Mouse (Mus musculus): ENCODE measurements around the gene Kirrel. TPM values are rescaled to one million over a fixed set of nuclear protein-coding genes. Genes with fewer than 3 reads are reported as not detected.

Kirrel gene
- polyA plus RNA-seq, 1 experiment, result 2.6 TPM

DNA sequence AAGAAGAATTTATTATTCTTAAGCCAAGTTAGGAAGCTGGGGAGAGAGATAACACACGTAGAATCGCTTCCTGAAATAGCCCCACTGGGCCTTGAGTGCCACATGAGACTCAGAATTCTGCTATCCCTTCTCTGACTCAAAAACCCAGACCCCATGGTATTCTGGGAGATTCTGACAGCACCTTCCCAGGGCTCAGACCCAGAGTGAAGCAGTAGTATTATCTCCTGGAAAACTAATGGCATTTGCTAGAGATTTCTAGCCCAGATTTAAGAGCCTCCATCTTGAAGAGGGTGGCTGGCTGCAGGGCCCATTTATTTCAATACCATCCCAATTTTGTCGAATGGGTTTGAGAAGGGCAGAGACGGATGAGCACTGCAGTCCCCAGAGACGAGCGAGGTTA is 6.9 kb downstream of the Kirrel start:
- H3K4me3 ChIP-seq (ENCODE audit: low read depth, low read length), result no peak overlapping the region
- TF ChIP-seq POLR2A (IDR thresholded peaks at IDR 0.05; ENCODE audit: low read depth, low read length), result no peak
- H3K36me3 ChIP-seq (ENCODE audit: control insufficient read depth, insufficient read depth, low read length), result no peaks in the 10 kb centered on the region
- H3K27me3 ChIP-seq (ENCODE audit: control insufficient read depth, insufficient read depth, low read length), result no peaks in the 10 kb centered on the region; the same call in 1 of the 2 replicates
- H3K27ac ChIP-seq (ENCODE audit: insufficient read depth, low read depth, low read length), result no peak overlapping the region
- 72% methylated on average over 6 of the region's 6 CpGs for WGBS
- H3K4me1 ChIP-seq (ENCODE audit: control insufficient read depth, insufficient read depth, insufficient read length, low read length), result no peaks in the 10 kb centered on the region; the same call in 1 of the 2 replicates

DNA sequence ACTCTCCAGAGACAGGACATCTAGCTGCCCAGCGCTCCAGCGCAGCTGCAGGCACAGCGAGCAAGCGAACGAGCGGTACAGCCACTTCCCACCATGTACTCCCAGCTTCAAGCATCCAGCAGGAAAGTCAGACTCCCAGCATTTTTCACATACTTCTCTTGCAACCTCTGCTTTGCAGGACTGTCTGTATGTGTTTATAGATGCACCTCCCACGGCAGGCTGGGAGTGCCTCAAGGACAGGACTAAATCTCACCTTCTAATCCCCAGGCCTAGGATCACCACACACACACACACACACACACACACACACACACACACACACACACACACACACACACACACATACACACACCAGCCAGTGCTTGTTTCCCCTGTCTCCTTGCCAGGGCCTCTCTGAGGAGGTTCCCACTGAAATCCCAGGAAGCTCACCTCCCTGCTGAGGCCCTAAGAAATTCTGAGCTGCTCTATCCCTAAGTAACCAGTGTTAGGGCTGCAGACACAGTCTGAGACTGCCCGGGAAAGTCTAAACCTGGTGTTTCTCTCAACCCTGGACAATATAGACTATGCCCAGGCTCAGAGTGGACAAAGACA is 9.2 kb downstream of the Kirrel start:
- no peaks in the 10 kb centered on the region for H3K27me3 ChIP-seq (ENCODE audit: control insufficient read depth, insufficient read depth, low read length)
- no peaks in the 10 kb centered on the region for H3K36me3 ChIP-seq (ENCODE audit: control insufficient read depth, insufficient read depth, low read length)
- no peak overlapping the region for H3K4me3 ChIP-seq (ENCODE audit: low read depth, low read length)
- 57% methylated on average over 8 of the region's 8 CpGs for WGBS
- no peaks in the 10 kb centered on the region; the same call in 1 of the 2 replicates for H3K4me1 ChIP-seq (ENCODE audit: control insufficient read depth, insufficient read depth, insufficient read length, low read length)
- TF ChIP-seq POLR2A (IDR thresholded peaks at IDR 0.05; ENCODE audit: low read depth, low read length) (no peak), CTCF (IDR thresholded peaks at IDR 0.05; ENCODE audit: extremely low read depth, insufficient read length, insufficient replicate concordance, low read depth, low read length) (no peak)
- H3K27ac ChIP-seq (ENCODE audit: insufficient read depth, low read depth, low read length), result no peak overlapping the region

- no peaks in the 10 kb centered on the region; the same call in 1 of the 2 replicates for H3K4me1 ChIP-seq (ENCODE audit: control insufficient read depth, insufficient read depth, insufficient read length, low read length)
- no peaks in the 10 kb centered on the region for H3K27me3 ChIP-seq (ENCODE audit: control insufficient read depth, insufficient read depth, low read length)
- H3K4me3 ChIP-seq (ENCODE audit: low read depth, low read length), result no peak overlapping the region
- no peak overlapping the region for H3K27ac ChIP-seq (ENCODE audit: insufficient read depth, low read depth, low read length)
- TF ChIP-seq CTCF (IDR thresholded peaks at IDR 0.05; ENCODE audit: extremely low read depth, insufficient read length, insufficient replicate concordance, low read depth, low read length) (no peak), POLR2A (IDR thresholded peaks at IDR 0.05; ENCODE audit: low read depth, low read length) (no peak)
- no peaks in the 10 kb centered on the region for H3K36me3 ChIP-seq (ENCODE audit: control insufficient read depth, insufficient read depth, low read length)
- WGBS, result 67% methylated on average over 6 of the region's 6 CpGs
Measured at GRCm38 (mm10) chr3:87164099-87164815, 10.3 kb downstream of the Kirrel start.

DNA sequence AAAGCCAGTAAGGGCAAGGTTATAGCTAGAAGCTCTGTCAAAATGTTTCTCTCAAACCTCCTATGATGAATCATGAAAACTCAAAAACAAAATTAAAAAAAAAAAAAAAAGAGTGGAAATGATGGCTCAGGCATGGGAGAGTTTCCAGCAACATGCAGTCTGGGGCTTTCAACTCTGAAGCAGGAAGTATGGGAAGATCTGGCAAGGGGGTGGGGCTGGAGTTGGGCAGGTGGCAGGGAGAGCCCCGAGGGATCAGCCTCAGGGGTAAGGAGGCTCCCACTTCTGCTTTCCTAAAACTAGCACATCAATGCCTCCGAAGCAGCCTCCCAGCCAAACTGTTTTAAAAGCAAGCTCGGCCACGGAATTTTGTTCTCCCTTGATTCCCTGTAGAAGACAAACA is 11.4 kb downstream of the Kirrel start:
- TF ChIP-seq POLR2A (IDR thresholded peaks at IDR 0.05; ENCODE audit: low read depth, low read length) (no peak), CTCF (IDR thresholded peaks at IDR 0.05; ENCODE audit: extremely low read depth, insufficient read length, insufficient replicate concordance, low read depth, low read length) (no peak)
- 49% methylated on average over 4 of the region's 4 CpGs for WGBS
- H3K36me3 ChIP-seq (ENCODE audit: control insufficient read depth, insufficient read depth, low read length), result no peaks in the 10 kb centered on the region
- H3K4me1 ChIP-seq (ENCODE audit: control insufficient read depth, insufficient read depth, insufficient read length, low read length), result no peaks in the 10 kb centered on the region; the same call in 1 of the 2 replicates
- no peak overlapping the region for H3K27ac ChIP-seq (ENCODE audit: insufficient read depth, low read depth, low read length)
- no peaks in the 10 kb centered on the region for H3K27me3 ChIP-seq (ENCODE audit: control insufficient read depth, insufficient read depth, low read length)
- H3K4me3 ChIP-seq (ENCODE audit: low read depth, low read length), result no peak overlapping the region

DNA sequence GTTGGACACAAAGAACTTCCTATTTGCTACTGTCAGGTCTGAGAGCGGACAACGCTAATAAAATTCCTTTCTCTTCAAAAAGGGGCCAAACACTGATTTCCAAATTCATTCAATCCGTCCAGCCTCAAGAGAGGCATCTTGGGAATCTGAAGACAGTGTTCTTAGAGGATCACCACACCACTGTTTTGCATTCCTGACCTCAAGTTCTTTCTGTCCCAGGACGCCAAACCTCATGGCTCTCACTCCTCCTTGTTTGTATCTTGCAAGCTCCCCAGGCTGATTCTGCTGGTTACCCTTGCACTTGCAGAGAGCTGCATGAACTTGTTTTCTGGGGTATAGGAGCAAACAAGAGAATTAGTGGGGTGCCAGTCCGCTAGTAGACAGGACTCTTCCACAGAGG is 12.2 kb downstream of the Kirrel start:
- no peaks in the 10 kb centered on the region for H3K27me3 ChIP-seq (ENCODE audit: control insufficient read depth, insufficient read depth, low read length)
- 66% methylated on average over 5 of the region's 5 CpGs for WGBS
- H3K27ac ChIP-seq (ENCODE audit: insufficient read depth, low read depth, low read length), result no peak overlapping the region
- H3K4me1 ChIP-seq (ENCODE audit: control insufficient read depth, insufficient read depth, insufficient read length, low read length), result no peaks in the 10 kb centered on the region; the same call in 1 of the 2 replicates
- H3K36me3 ChIP-seq (ENCODE audit: control insufficient read depth, insufficient read depth, low read length), result no peaks in the 10 kb centered on the region
- H3K4me3 ChIP-seq (ENCODE audit: low read depth, low read length), result no peak overlapping the region
- TF ChIP-seq CTCF (IDR thresholded peaks at IDR 0.05; ENCODE audit: extremely low read depth, insufficient read length, insufficient replicate concordance, low read depth, low read length), result no peak
- TF ChIP-seq POLR2A (IDR thresholded peaks at IDR 0.05; ENCODE audit: low read depth, low read length), result no peak

- Histone ChIP-seq H3K4me3 (ENCODE audit: low read depth, low read length) (no peak overlapping the region), H3K27me3 (ENCODE audit: control insufficient read depth, insufficient read depth, low read length) (no peaks in the 10 kb centered on the region), H3K27ac (ENCODE audit: insufficient read depth, low read depth, low read length) (no peak overlapping the region), H3K4me1 (ENCODE audit: control insufficient read depth, insufficient read depth, insufficient read length, low read length) (peaks cover 1% of the 10 kb centered on the region; the same call in 1 of the 2 replicates), H3K36me3 (ENCODE audit: control insufficient read depth, insufficient read depth, low read length) (no peaks in the 10 kb centered on the region)
- TF ChIP-seq CTCF (IDR thresholded peaks at IDR 0.05; ENCODE audit: extremely low read depth, insufficient read length, insufficient replicate concordance, low read depth, low read length), result no peak
- 86% methylated on average over 5 of the region's 5 CpGs for WGBS
Measured at GRCm38 (mm10) chr3:87161601-87162000, 12.9 kb downstream of the Kirrel start.

GRCm38 (mm10) chr3:87160819-87161509 is 13.6 kb downstream of the Kirrel start:
- H3K27ac ChIP-seq (ENCODE audit: insufficient read depth, low read depth, low read length), result no peak overlapping the region
- no peaks in the 10 kb centered on the region for H3K36me3 ChIP-seq (ENCODE audit: control insufficient read depth, insufficient read depth, low read length)
- peaks cover 1% of the 10 kb centered on the region; the same call in 1 of the 2 replicates for H3K4me1 ChIP-seq (ENCODE audit: control insufficient read depth, insufficient read depth, insufficient read length, low read length)
- WGBS, result 59% methylated on average over 6 of the region's 6 CpGs
- no peak overlapping the region for H3K4me3 ChIP-seq (ENCODE audit: low read depth, low read length)
- no peaks in the 10 kb centered on the region for H3K27me3 ChIP-seq (ENCODE audit: control insufficient read depth, insufficient read depth, low read length)
- TF ChIP-seq CTCF (IDR thresholded peaks at IDR 0.05; ENCODE audit: extremely low read depth, insufficient read length, insufficient replicate concordance, low read depth, low read length), result no peak
- TF ChIP-seq POLR2A (IDR thresholded peaks at IDR 0.05; ENCODE audit: low read depth, low read length), result no peak

Measured in small intestine, adult 2 months (tissue).